Mouse (Mus musculus): Measurements from ENCODE around the gene Spn.

DNA sequence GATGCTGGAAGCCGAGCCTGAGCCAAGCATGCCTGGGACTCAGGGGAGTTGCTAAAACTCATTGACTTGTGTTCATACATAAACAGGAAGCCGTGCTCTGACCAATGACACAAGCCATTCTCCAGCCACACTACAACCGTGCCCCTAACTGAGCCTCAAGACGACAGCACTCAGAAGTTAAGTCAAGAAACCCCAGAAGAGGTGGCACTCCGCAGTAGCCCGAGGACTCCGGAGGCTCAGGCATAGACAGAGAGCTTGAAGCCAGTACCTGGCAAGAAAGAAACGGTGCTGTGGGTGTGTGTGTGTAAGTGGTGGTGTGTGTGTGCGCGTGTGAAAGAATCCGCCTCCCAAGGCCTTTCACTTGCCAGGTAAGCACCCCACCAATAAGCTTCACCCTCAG, 22.7 kb downstream of the Spn start:
- TF ChIP-seq REST (IDR thresholded peaks at IDR 0.05; ENCODE audit: insufficient read depth, insufficient read length) (no peak), POLR2A (IDR thresholded peaks at IDR 0.05; ENCODE audit: insufficient read length, low read depth) (no peak), MYOG (IDR thresholded peaks at IDR 0.05; ENCODE audit: control insufficient read depth in 1 of 3, insufficient read depth in 1 of 3, insufficient read length in 2 of 3, low read depth in 2 of 3) (no peak), TCF12 (IDR thresholded peaks at IDR 0.05; ENCODE audit: insufficient read depth, poor library complexity, severe bottlenecking) (no peak), USF1 (IDR thresholded peaks at IDR 0.05; ENCODE audit: low read depth) (no peak), E2F4 (IDR thresholded peaks at IDR 0.05; ENCODE audit: insufficient read depth) (no peak), TCF3 (IDR thresholded peaks at IDR 0.05; ENCODE audit: insufficient read length, low read depth) (no peak), MAX (IDR thresholded peaks at IDR 0.05; ENCODE audit: low read depth) (no peak), MYOD1 (IDR thresholded peaks at IDR 0.05; ENCODE audit: control insufficient read depth in 1 of 3, insufficient read length in 2 of 3, low read depth in 2 of 3) (no peak), POLR2AphosphoS2 (IDR thresholded peaks at IDR 0.05; ENCODE audit: insufficient read length, low read depth) (no peak), SRF (IDR thresholded peaks at IDR 0.05; ENCODE audit: control insufficient read depth, insufficient read length, low read depth) (no peak), CEBPB (IDR thresholded peaks at IDR 0.05; ENCODE audit: insufficient read depth, poor library complexity, severe bottlenecking) (no peak)
